Comparison of ENCODE assay signal across 8 mouse cellular contexts in genomic region chr11:119209371-119210025, GRCm38 (mm10). TPM values are rescaled to one million over a fixed set of nuclear protein-coding genes. Genes with fewer than 3 reads are reported as not detected.
DNase-seq lines count a peak whose midpoint lies in the region; ATAC-seq and TF ChIP-seq lines count a peak whose summit lies in the region.

No protein-coding gene starts in this region.

- H3K27ac ChIP-seq in kidney, postnatal 0 days, result no peak overlapping the region
- H3K27ac ChIP-seq in forebrain, embryonic 14.5 days (ENCODE audit: low read depth, low read length), result peak overlapping the region; percentile 68

- H3K4me2 ChIP-seq in kidney, postnatal 0 days (ENCODE audit: low read length), result no peak overlapping the region
- no peak overlapping the region for H3K4me2 ChIP-seq in forebrain, embryonic 14.5 days (ENCODE audit: low read length)

- 69% methylated on average over 10 of the region's 10 CpGs for WGBS in kidney, postnatal 0 days
- WGBS in forebrain, embryonic 14.5 days, result 47% methylated on average over 10 of the region's 10 CpGs

- no peak overlapping the region for H3K4me3 ChIP-seq in kidney, postnatal 0 days (replicated peaks; ENCODE audit: low read depth, low read length)
- no peak overlapping the region for H3K4me3 ChIP-seq in forebrain, embryonic 14.5 days (ENCODE audit: low read depth, low read length)

- H3K4me1 ChIP-seq in kidney, postnatal 0 days (replicated peaks; ENCODE audit: insufficient read depth, low read length), result 0 out of 2 replicates have a peak, but pooled peaks cover 9% of the 10 kb centered on the region
- peaks cover 25% of the 10 kb centered on the region for H3K4me1 ChIP-seq in forebrain, embryonic 14.5 days (ENCODE audit: control insufficient read depth, insufficient read depth, low read length)

- H3K9ac ChIP-seq in kidney, postnatal 0 days (ENCODE audit: low read depth, low read length), result no peak overlapping the region
- H3K9ac ChIP-seq in forebrain, embryonic 14.5 days (ENCODE audit: low read length), result no peak overlapping the region

- no peaks in the 10 kb centered on the region for H3K9me3 ChIP-seq in kidney, postnatal 0 days (replicated peaks; ENCODE audit: low read length)
- no peaks in the 10 kb centered on the region for H3K9me3 ChIP-seq in forebrain, embryonic 14.5 days (replicated peaks; ENCODE audit: control insufficient read depth, low read length)

- H3K36me3 ChIP-seq in kidney, postnatal 0 days (ENCODE audit: insufficient read depth, low read length), result peaks cover 14% of the 10 kb centered on the region
- H3K36me3 ChIP-seq in forebrain, embryonic 14.5 days (ENCODE audit: control insufficient read depth, insufficient read depth, low read length), result peaks cover 39% of the 10 kb centered on the region

- peak; percentile 40 for DNase-seq in kidney, postnatal 0 days (ENCODE audit: low spot score)
- DNase-seq in kidney, postnatal 36 days, result no peak
- DNase-seq in ZHBTc4 (ENCODE audit: low read depth, low spot score), result peak; percentile 38
- peak; percentile 76 for DNase-seq in forebrain, embryonic 14.5 days (ENCODE audit: low spot score)
- DNase-seq in layer of hippocampus, postnatal 14 days (ENCODE audit: low spot score in 2 of 2), result peak; percentile 71 to 80
- no peak for DNase-seq in thymus, postnatal 14 days
- DNase-seq in liver, result no peak
- DNase-seq in embryo, embryonic 11 days, result no peak

- no peak for TF ChIP-seq CTCF in kidney, postnatal 0 days (IDR thresholded peaks at IDR 0.05; ENCODE audit: low read depth)

- ATAC-seq in kidney, postnatal 0 days (replicated peaks; ENCODE audit: low FRiP score, low read depth), result no peak
- peak; percentile 65 for ATAC-seq in forebrain, embryonic 14.5 days

- H3K27me3 ChIP-seq in kidney, postnatal 0 days (ENCODE audit: insufficient read depth, low read length), result no peaks in the 10 kb centered on the region
- H3K27me3 ChIP-seq in forebrain, embryonic 14.5 days (replicated peaks; ENCODE audit: control insufficient read depth, insufficient read depth, low read length), result no peaks in the 10 kb centered on the region

RNA-seq across cellular contexts. Expression of gene Tbc1d16, which starts 18.8 kb away (rescaled TPM):
- 9.2 and 9.5 TPM in 2 replicates for polyA plus RNA-seq in kidney, postnatal 0 days (2015; fragmentation: Nextera tagmentation; extraction: Ambion mirVana)
- polyA plus RNA-seq in forebrain, embryonic 14.5 days (2014; fragmentation: Nextera tagmentation; extraction: Ambion mirVana), result 24.6 and 35.8 TPM in 2 replicates
- 10 to 100 TPM; 79.7 to 81.0 TPM for total RNA-seq in layer of hippocampus, postnatal 14 days (2021)

RNA-seq across cellular contexts. Expression of gene Ccdc40, which starts 18.9 kb away (rescaled TPM):
- 3.3 and 4.0 TPM in 2 replicates for polyA plus RNA-seq in kidney, postnatal 0 days (2015; fragmentation: Nextera tagmentation; extraction: Ambion mirVana)
- polyA plus RNA-seq in forebrain, embryonic 14.5 days (2014; fragmentation: Nextera tagmentation; extraction: Ambion mirVana), result 11.0 and 12.5 TPM in 2 replicates
- total RNA-seq in layer of hippocampus, postnatal 14 days (2021), result 1 to 10 TPM; 3.3 to 5.1 TPM

RNA-seq across cellular contexts. Expression of gene Gaa, which starts 58.2 kb away (rescaled TPM):
- polyA plus RNA-seq in kidney, postnatal 0 days (2015; fragmentation: Nextera tagmentation; extraction: Ambion mirVana), result 64.6 and 68.5 TPM in 2 replicates
- 28.3 and 45.5 TPM in 2 replicates for polyA plus RNA-seq in forebrain, embryonic 14.5 days (2014; fragmentation: Nextera tagmentation; extraction: Ambion mirVana)
- total RNA-seq in layer of hippocampus, postnatal 14 days (2021), result 100 to 1,000 TPM; 178 to 184 TPM

Comparison
In these comparisons a context has a peak if more than half of its experiments do, and no peak if none do; other contexts are left out.
1. DNase-seq: peak in kidney, postnatal 0 days (single experiment), ZHBTc4 (single experiment), forebrain, embryonic 14.5 days (single experiment) and layer of hippocampus, postnatal 14 days (2 of 2); none in kidney, postnatal 36 days (0 of 2), thymus, postnatal 14 days (single experiment), liver (single experiment) and embryo, embryonic 11 days (single experiment).